Mouse (Mus musculus): ENCODE results near the gene Tmem62. TPM values are rescaled to one million over a fixed set of nuclear protein-coding genes. Genes with fewer than 3 reads are reported as not detected.

Tmem62 gene
- polyA plus RNA-seq, 1 experiment from 2014 or later, result 6.2 TPM

Small RNA genes lying within 50 kb of the gene (microRNA-seq; reads per million reads assigned to microRNA genes)
- not detected for gene Gm44325

Other genes with a start within 250 kb of the Tmem62 start
- gene Cdan1, start 126.9 kb upstream of the Tmem62 start, polyA plus RNA-seq (2014; fragmentation: Nextera tagmentation; extraction: Ambion mirVana), result 7.2 and 7.6 TPM in 2 replicates
- gene Ttbk2, start 126.4 kb upstream of the Tmem62 start, polyA plus RNA-seq (2014; fragmentation: Nextera tagmentation; extraction: Ambion mirVana), result 9.5 and 10.3 TPM in 2 replicates
- 21.0 and 21.7 TPM in 2 replicates for gene Ubr1, start 6.3 kb upstream of the Tmem62 start, polyA plus RNA-seq (2014; fragmentation: Nextera tagmentation; extraction: Ambion mirVana)
- 51.6 and 52.7 TPM in 2 replicates for gene Ccndbp1, start 31.4 kb downstream of the Tmem62 start, polyA plus RNA-seq (2014; fragmentation: Nextera tagmentation; extraction: Ambion mirVana)
- gene Epb42, start 60.1 kb downstream of the Tmem62 start, polyA plus RNA-seq (2014; fragmentation: Nextera tagmentation; extraction: Ambion mirVana), result 5.5 and 7.0 TPM in 2 replicates
- not detected in 2 replicates for gene Tgm5, start 108.8 kb downstream of the Tmem62 start, polyA plus RNA-seq (2014; fragmentation: Nextera tagmentation; extraction: Ambion mirVana)
- not detected in 2 replicates for gene Tgm7, start 132.8 kb downstream of the Tmem62 start, polyA plus RNA-seq (2014; fragmentation: Nextera tagmentation; extraction: Ambion mirVana)
- 35.4 and 35.7 TPM in 2 replicates for gene Adal, start 163.4 kb downstream of the Tmem62 start, polyA plus RNA-seq (2014; fragmentation: Nextera tagmentation; extraction: Ambion mirVana)
- gene Lcmt2, start 163.6 kb downstream of the Tmem62 start, polyA plus RNA-seq (2014; fragmentation: Nextera tagmentation; extraction: Ambion mirVana), result 20.6 and 21.0 TPM in 2 replicates
- 67.8 and 69.3 TPM in 2 replicates for gene Tubgcp4, start 193.6 kb downstream of the Tmem62 start, polyA plus RNA-seq (2014; fragmentation: Nextera tagmentation; extraction: Ambion mirVana)
- 13.8 and 16.3 TPM in 2 replicates for gene Zscan29, start 194.1 kb downstream of the Tmem62 start, polyA plus RNA-seq (2014; fragmentation: Nextera tagmentation; extraction: Ambion mirVana)

Data from midbrain, embryonic 11.5 days (tissue).